Mouse (Mus musculus): ENCODE data around the gene Afap1. TPM values are rescaled to one million over a fixed set of nuclear protein-coding genes. Genes with fewer than 3 reads are reported as not detected.

Gene Afap1
- polyA plus RNA-seq, 1 experiment from 2014 or later: 20.8 TPM

GRCm38 (mm10) chr5:36043154-36043553, 150.0 kb downstream of the Afap1 start:
- H3K9ac ChIP-seq (ENCODE audit: low read length): no peak overlapping the region
- H3K27me3 ChIP-seq (ENCODE audit: control insufficient read depth, insufficient read depth, low read depth, low read length): no peaks in the 10 kb centered on the region
- ATAC-seq (ENCODE audit: low read depth): no peak
- H3K4me1 ChIP-seq (replicated peaks; ENCODE audit: control insufficient read depth, insufficient read depth, low read length): peaks cover 16% of the 10 kb centered on the region
- no peaks in the 10 kb centered on the region for H3K36me3 ChIP-seq (ENCODE audit: control insufficient read depth, insufficient read depth, low read length)
- no peak overlapping the region for H3K4me3 ChIP-seq (ENCODE audit: low read length)
- H3K4me2 ChIP-seq (ENCODE audit: low read depth, low read length): no peak overlapping the region
- no peak overlapping the region for H3K27ac ChIP-seq (ENCODE audit: low read length)
- 88% methylated on average over 2 of the region's 2 CpGs for WGBS
- H3K9me3 ChIP-seq (ENCODE audit: control insufficient read depth, low read length): no peaks in the 10 kb centered on the region

Other genes starting within 250 kb of the Afap1 start
- 36.9 and 37.9 TPM in 2 replicates for gene Htra3, start 213.5 kb upstream of the Afap1 start, polyA plus RNA-seq (2015; fragmentation: Nextera tagmentation; extraction: Ambion mirVana)
- gene Sh3tc1, start 153.3 kb upstream of the Afap1 start, polyA plus RNA-seq (2015; fragmentation: Nextera tagmentation; extraction: Ambion mirVana): 15.3 and 16.8 TPM in 2 replicates
- 0.77 and 1.5 TPM in 2 replicates for gene Ablim2, start 135.4 kb upstream of the Afap1 start, polyA plus RNA-seq (2015; fragmentation: Nextera tagmentation; extraction: Ambion mirVana)